Mouse (Mus musculus): ENCODE data around the gene Heatr3. TPM values are rescaled to one million over a fixed set of nuclear protein-coding genes. Genes with fewer than 3 reads are reported as not detected.

Heatr3 gene
- polyA plus RNA-seq, 1 experiment: not detected

DNA sequence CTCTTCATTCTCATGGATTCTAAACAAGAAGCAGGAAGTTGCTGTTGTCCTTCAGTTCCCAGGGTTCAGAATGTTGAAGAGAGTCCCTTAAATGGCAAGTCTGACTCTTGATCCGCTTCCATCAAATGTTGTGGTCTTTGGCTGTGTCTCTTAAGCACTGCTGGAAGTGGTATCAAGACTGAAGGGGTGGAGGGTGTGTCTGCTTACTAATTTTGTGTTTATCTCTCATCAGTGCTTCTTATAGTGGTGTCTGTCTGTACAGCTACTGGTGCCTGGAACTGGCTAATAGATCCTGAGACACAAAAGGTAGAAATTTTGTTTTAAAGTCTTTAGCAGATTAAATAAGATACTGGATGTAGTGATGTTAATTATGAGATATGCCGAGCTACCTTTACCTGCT lies 12.8 kb upstream of the Heatr3 start:
- Histone ChIP-seq H3K4me1 (ENCODE audit: control insufficient read depth, insufficient read depth, low read length) (peaks cover 2% of the 10 kb centered on the region; the same call in 1 of the 2 replicates), H3K4me3 (ENCODE audit: insufficient read depth, low read depth, low read length) (no peak overlapping the region), H3K27ac (ENCODE audit: insufficient read depth, low read depth, low read length) (no peak overlapping the region)
- WGBS: 88% methylated on average over 2 of the region's 2 CpGs
- TF ChIP-seq CTCF (IDR thresholded peaks at IDR 0.05; ENCODE audit: insufficient read depth, low read depth, low read length): no peak
- no peak for TF ChIP-seq POLR2A (IDR thresholded peaks at IDR 0.05; ENCODE audit: insufficient read depth, low read depth, low read length)

DNA sequence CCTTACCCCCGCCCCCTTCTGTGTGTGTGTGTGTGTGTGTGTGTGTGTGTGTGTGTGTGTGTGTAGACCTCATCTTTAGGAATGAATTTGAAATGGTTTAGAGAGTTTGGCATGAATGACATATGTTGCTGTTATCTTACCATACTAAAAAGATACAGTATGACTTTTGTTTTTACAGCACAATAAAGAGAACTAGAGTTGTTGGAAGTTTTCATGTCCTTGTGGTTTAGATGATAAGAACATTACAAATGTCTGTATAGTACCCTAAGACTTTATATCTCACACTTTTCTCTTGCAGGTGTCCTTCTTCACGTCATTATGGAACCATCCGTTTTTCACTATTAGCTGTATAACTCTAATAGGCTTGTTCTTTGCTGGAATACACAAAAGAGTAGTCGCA lies 8.3 kb upstream of the Heatr3 start:
- Histone ChIP-seq H3K27ac (ENCODE audit: insufficient read depth, low read depth, low read length) (no peak overlapping the region), H3K4me1 (ENCODE audit: control insufficient read depth, insufficient read depth, low read length) (peaks cover 2% of the 10 kb centered on the region; the same call in 1 of the 2 replicates), H3K4me3 (ENCODE audit: insufficient read depth, low read depth, low read length) (no peak overlapping the region)
- TF ChIP-seq CTCF (IDR thresholded peaks at IDR 0.05; ENCODE audit: insufficient read depth, low read depth, low read length) (no peak), POLR2A (IDR thresholded peaks at IDR 0.05; ENCODE audit: insufficient read depth, low read depth, low read length) (no peak)
- WGBS: 92% methylated on average over 4 of the region's 4 CpGs

DNA sequence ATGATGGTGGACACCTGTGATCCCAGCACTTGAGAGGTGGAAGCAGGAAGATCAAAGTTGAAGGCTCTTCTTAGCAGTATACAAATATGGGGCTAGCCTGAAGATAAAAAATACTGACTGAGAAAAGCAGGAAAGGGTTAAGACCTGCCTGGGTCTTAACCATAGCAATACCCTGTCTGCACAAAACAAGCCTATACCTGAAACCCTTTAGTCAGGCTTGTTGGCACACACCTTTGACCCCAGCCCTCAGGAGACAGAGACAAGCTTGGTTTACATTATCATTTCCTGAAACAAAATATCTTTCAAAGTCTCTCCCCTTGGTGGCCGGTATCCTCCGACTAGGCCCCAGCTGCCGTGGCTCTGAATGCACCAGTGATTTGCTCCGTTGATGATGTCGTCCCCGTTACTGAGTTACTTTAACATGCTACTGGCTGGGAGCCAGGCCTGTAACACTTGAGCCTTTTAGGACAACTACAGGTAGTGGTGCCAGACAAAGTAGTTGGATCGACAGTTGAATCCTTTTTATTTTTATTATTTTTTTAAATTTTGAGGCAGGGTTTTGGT lies 6.8 kb upstream of the Heatr3 start:
- Histone ChIP-seq H3K4me3 (ENCODE audit: insufficient read depth, low read depth, low read length) (no peak overlapping the region), H3K27ac (ENCODE audit: insufficient read depth, low read depth, low read length) (no peak overlapping the region), H3K4me1 (ENCODE audit: control insufficient read depth, insufficient read depth, low read length) (peaks cover 2% of the 10 kb centered on the region; the same call in 1 of the 2 replicates)
- 47% methylated on average over 7 of the region's 7 CpGs for WGBS
- TF ChIP-seq POLR2A (IDR thresholded peaks at IDR 0.05; ENCODE audit: insufficient read depth, low read depth, low read length) (no peak), CTCF (IDR thresholded peaks at IDR 0.05; ENCODE audit: insufficient read depth, low read depth, low read length) (no peak)

DNA sequence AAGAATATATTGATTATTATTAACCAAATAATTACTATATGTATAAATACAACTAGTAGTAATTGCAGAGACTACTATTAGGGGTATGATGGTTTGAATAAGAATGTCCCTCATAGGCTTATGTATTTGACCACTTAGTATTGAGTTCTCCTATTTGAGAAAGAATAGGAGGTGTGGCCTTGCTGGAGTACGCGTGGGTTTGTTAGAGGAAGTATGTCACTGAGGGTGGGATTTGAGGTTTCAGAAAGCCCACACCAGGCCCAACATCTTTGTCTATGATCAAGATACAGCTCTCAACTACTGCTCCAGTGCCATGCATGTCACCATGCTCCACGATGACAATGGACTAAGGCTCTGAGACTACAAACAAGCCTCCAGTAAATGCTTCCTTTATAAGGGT lies 1.6 kb downstream of the Heatr3 start:
- no peak overlapping the region for H3K4me3 ChIP-seq (ENCODE audit: insufficient read depth, low read depth, low read length)
- TF ChIP-seq CTCF (IDR thresholded peaks at IDR 0.05; ENCODE audit: insufficient read depth, low read depth, low read length) (no peak), POLR2A (IDR thresholded peaks at IDR 0.05; ENCODE audit: insufficient read depth, low read depth, low read length) (no peak)
- 86% methylated on average over 3 of the region's 3 CpGs for WGBS

DNA sequence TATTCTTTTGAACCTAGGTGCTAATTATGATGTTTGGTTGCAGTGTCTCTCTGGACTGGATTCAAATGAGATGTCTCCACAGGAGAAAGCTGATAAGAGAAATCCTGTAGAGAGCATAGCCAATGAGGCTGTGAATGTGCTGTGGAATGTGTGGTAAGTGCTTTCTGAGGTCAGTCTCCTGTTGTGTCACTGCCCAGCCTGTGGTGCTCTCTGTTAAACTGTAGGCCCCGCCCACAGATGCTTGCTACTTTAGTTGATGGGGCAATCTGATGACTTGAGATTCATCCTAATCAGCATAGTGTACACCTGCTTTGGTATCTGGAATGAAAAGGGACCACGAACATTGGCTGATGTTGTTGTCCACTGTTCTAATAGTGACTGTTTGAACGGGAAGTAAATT lies 4.0 kb downstream of the Heatr3 start:
- H3K4me3 ChIP-seq (ENCODE audit: insufficient read depth, low read depth, low read length): no peak overlapping the region
- no peak overlapping the region for H3K27ac ChIP-seq (ENCODE audit: insufficient read depth, low read depth, low read length)
- peaks cover 5% of the 10 kb centered on the region for H3K4me1 ChIP-seq (ENCODE audit: control insufficient read depth, insufficient read depth, low read length)
- 88% methylated on average over 3 of the region's 3 CpGs for WGBS
- TF ChIP-seq POLR2A (IDR thresholded peaks at IDR 0.05; ENCODE audit: insufficient read depth, low read depth, low read length) (no peak), CTCF (IDR thresholded peaks at IDR 0.05; ENCODE audit: insufficient read depth, low read depth, low read length) (no peak)

More for the DNA sequence above, 1.6 kb downstream of the Heatr3 start:
- H3K4me1 ChIP-seq (ENCODE audit: control insufficient read depth, insufficient read depth, low read length): peaks cover 5% of the 10 kb centered on the region
- no peak overlapping the region for H3K27ac ChIP-seq (ENCODE audit: insufficient read depth, low read depth, low read length)

DNA sequence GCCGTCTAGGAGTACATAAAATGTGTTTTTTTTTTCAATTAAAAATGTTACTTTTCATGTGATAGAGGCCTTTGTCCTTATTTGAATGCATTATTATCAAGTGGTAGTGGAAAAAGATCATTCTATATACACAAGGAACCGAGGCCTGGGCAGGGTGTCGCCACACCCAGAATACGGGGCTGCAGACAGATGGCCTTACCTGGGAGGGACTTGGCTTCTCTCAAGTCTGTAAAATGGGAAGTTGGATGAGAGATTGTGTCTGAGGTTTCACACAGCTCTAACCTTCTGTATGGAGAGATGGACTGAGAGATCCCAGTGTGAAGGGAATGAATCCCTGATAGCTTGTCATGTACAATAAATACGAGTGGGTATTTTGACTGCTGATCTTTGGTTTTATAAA lies 6.4 kb downstream of the Heatr3 start:
- peaks cover 3% of the 10 kb centered on the region; the same call in 1 of the 2 replicates for H3K4me1 ChIP-seq (ENCODE audit: control insufficient read depth, insufficient read depth, low read length)
- 94% methylated on average over 5 of the region's 5 CpGs for WGBS
- TF ChIP-seq CTCF (IDR thresholded peaks at IDR 0.05; ENCODE audit: insufficient read depth, low read depth, low read length) (no peak), POLR2A (IDR thresholded peaks at IDR 0.05; ENCODE audit: insufficient read depth, low read depth, low read length) (no peak)

DNA sequence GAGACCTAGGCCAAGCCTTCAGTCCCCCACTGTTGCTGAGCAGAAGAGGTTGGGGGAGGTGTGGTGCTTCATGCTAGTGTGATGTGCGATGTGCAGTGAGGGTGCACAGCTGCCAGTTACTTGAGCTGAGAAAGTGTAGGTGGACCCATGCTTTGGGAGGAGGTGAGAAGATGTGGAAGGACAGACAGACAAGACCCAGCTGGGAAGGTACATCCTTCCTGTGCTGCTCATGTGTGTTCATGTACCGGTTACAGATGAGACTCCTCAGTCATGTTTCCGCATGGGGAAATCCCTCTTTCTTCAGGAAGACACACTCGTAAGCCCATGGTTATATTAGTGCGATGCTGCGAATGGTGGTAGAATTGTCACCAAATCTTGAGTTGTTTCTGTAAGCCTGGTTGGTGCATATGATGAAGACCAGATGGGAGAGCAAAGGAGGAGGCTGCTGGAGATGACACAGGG lies 13.3 kb downstream of the Heatr3 start:
- no peak overlapping the region for H3K4me3 ChIP-seq (ENCODE audit: insufficient read depth, low read depth, low read length)
- TF ChIP-seq CTCF (IDR thresholded peaks at IDR 0.05; ENCODE audit: insufficient read depth, low read depth, low read length) (no peak), POLR2A (IDR thresholded peaks at IDR 0.05; ENCODE audit: insufficient read depth, low read depth, low read length) (no peak)
- no peak overlapping the region for H3K27ac ChIP-seq (ENCODE audit: insufficient read depth, low read depth, low read length)
- no peaks in the 10 kb centered on the region for H3K4me1 ChIP-seq (ENCODE audit: control insufficient read depth, insufficient read depth, low read length)
- 96% methylated on average over 6 of the region's 6 CpGs for WGBS

More for the DNA sequence above, 6.4 kb downstream of the Heatr3 start:
- Histone ChIP-seq H3K4me3 (ENCODE audit: insufficient read depth, low read depth, low read length) (no peak overlapping the region), H3K27ac (ENCODE audit: insufficient read depth, low read depth, low read length) (no peak overlapping the region)

DNA sequence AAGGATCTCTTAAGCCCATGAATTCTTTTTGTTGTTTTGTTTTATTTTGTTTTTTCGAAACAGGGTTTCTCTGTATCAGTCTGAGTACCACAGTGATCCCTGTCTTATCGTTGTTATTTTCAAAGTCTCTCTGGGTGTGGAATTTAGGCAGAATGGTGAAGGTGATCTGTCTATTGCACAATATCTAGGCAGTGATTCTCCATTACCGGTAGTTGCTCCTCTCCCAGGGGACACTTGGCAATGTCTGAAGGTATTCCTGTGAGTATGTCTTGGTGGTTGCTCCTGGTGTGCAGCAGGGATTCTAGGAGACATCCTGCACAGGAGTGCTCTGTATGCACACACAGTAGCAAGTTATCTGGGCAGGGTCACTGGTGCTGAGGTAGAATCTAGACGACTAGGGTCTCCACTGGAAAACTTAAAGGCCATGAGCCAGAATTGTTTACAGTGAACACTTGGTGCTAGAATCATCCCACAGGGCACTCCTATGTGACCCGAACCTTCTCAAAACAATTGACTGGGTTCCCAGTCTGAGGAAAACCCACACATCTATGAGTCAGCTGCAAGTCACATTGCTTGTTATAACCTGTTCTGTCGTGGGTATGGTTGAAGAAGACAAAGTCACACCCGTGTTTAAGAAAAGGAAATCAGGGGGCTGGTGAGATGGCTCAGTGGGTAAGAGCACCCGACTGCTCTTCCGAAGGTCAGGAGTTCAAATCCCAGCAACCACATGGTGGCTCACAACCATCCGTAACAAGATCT lies 22.8 kb downstream of the Heatr3 start:
- no peak overlapping the region for H3K27ac ChIP-seq (ENCODE audit: insufficient read depth, low read depth, low read length)
- TF ChIP-seq POLR2A (IDR thresholded peaks at IDR 0.05; ENCODE audit: insufficient read depth, low read depth, low read length) (no peak), CTCF (IDR thresholded peaks at IDR 0.05; ENCODE audit: insufficient read depth, low read depth, low read length) (no peak)
- no peaks in the 10 kb centered on the region for H3K4me1 ChIP-seq (ENCODE audit: control insufficient read depth, insufficient read depth, low read length)
- 69% methylated on average over 10 of the region's 10 CpGs for WGBS
- H3K4me3 ChIP-seq (ENCODE audit: insufficient read depth, low read depth, low read length): no peak overlapping the region

DNA sequence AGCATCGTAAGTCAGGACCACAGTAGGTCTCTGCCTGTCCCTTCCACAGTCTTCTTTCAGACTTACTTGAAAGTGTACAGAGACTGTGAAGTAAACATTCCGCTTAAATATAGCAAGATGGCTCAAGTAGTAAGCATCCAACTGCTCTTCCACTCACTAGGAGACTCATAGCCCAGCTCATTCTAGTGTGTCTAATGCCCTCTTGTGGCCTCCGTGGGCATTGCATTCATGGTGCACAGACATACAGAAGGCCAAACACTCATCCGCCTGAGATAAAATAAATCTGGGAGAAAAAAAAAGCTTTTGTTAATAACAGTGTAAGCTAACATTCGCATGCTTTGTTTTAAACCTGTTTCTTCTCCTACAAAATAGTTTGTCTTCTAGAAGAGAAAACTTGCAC lies 23.8 kb downstream of the Heatr3 start:
- Histone ChIP-seq H3K27ac (ENCODE audit: insufficient read depth, low read depth, low read length) (no peak overlapping the region), H3K4me1 (ENCODE audit: control insufficient read depth, insufficient read depth, low read length) (no peaks in the 10 kb centered on the region), H3K4me3 (ENCODE audit: insufficient read depth, low read depth, low read length) (no peak overlapping the region)
- TF ChIP-seq CTCF (IDR thresholded peaks at IDR 0.05; ENCODE audit: insufficient read depth, low read depth, low read length) (no peak), POLR2A (IDR thresholded peaks at IDR 0.05; ENCODE audit: insufficient read depth, low read depth, low read length) (no peak)
- WGBS: 71% methylated on average over 5 of the region's 5 CpGs

Data from olfactory bulb, adult 2 months (tissue).